Mouse (Mus musculus) MEL (cell line): ENCODE data around the gene Itih1. TPM values are rescaled to one million over a fixed set of nuclear protein-coding genes. Genes with fewer than 3 reads are reported as not detected.
A peak's percentile ranks its signal among the peaks of the same experiment; 100 is the strongest.

Experiments used
- DNase-seq: peaks from one replicate; pipeline ENCODE4 v3.0.0; 2011; ENCODE audit warnings: low read depth, low spot score
- H3K27ac ChIP-seq: 2 replicates; pipeline ENCODE4 v1.5.1; 2012; ENCODE audit warnings: low read depth, mild to moderate bottlenecking, control low read depth, low read length, moderate library complexity; ENCODE audit not compliant: control insufficient read depth
- H3K27me3 ChIP-seq, 2 experiments: fragments of 150-350 bp in 1 of 2; sonication (generic) in 1 of 2; 2 replicates each; pipeline ENCODE4 v1.6.1; 2012; ENCODE audit warnings: low read length in 2 of 2, mild to moderate bottlenecking in 2 of 2, improper control_type of control experiment in 1 of 2, moderate library complexity in 1 of 2; ENCODE audit not compliant: insufficient read depth in 2 of 2, control insufficient read depth in 1 of 2
- H3K36me3 ChIP-seq, 2 experiments: 2 replicates each; pipeline ENCODE4 v1.6.1; 2012 to 2014; ENCODE audit warnings: low read length in 2 of 2, improper control_type of control experiment in 1 of 2, inconsistent platforms in 1 of 2, mild to moderate bottlenecking in 1 of 2; ENCODE audit not compliant: insufficient read depth in 2 of 2, control insufficient read depth in 1 of 2
- H3K4me1 ChIP-seq, 2 experiments: fragments of 150-350 bp in 1 of 2; sonication (generic) in 1 of 2; 2 replicates each; pipeline ENCODE4 v1.6.1; 2012; ENCODE audit warnings: low read length in 2 of 2, improper control_type of control experiment in 1 of 2, mild to moderate bottlenecking in 1 of 2; ENCODE audit not compliant: insufficient read depth in 2 of 2, control insufficient read depth in 1 of 2
- H3K4me3 ChIP-seq, 2 experiments: fragments of 150-350 bp in 1 of 2; sonication (generic) in 1 of 2; 2 replicates each; pipeline ENCODE4 v1.5.1; 2012; ENCODE audit warnings: low read depth in 2 of 2, low read length in 2 of 2, mild to moderate bottlenecking in 2 of 2, moderate library complexity in 2 of 2, control low read depth in 1 of 2, improper control_type of control experiment in 1 of 2; ENCODE audit not compliant: control insufficient read depth in 1 of 2, insufficient read depth in 1 of 2
- H3K79me2 ChIP-seq: 2 replicates; pipeline ENCODE4 v1.6.1; 2012; ENCODE audit warnings: mild to moderate bottlenecking, low read length, moderate library complexity; ENCODE audit not compliant: control insufficient read depth, poor library complexity, insufficient read depth
- H3K9ac ChIP-seq: 2 replicates; pipeline ENCODE4 v1.6.1; 2012; ENCODE audit warnings: low read depth, mild to moderate bottlenecking, control low read depth, low read length, moderate library complexity; ENCODE audit not compliant: control insufficient read depth, poor library complexity, severe bottlenecking
- H3K9me3 ChIP-seq: fragments of 150-350 bp; sonication (generic); replicated peaks from 2 replicates; pipeline ENCODE4 v1.6.1; 2012; ENCODE audit warnings: mild to moderate bottlenecking, low read length, improper control_type of control experiment, moderate library complexity; ENCODE audit not compliant: insufficient read depth
- BHLHE40 ChIP-seq: IDR thresholded peaks from 2 replicates; pipeline ENCODE4 v1.6.1; 2012; ENCODE audit warnings: low read depth, mild to moderate bottlenecking, inconsistent platforms, low read length, improper control_type of control experiment, borderline replicate concordance
- CTCF ChIP-seq, 3 experiments: IDR thresholded peaks in 2 of 3; conservative IDR thresholded peaks in 1 of 3; 2 replicates each; pipeline ENCODE4 v1.5.1; 2011 to 2012; ENCODE audit warnings: low read length in 3 of 3, low read depth in 2 of 3, mild to moderate bottlenecking in 2 of 3, improper control_type of control experiment in 1 of 3, inconsistent platforms in 1 of 3, mixed read lengths in 1 of 3, moderate library complexity in 1 of 3; ENCODE audit not compliant: control insufficient read depth in 1 of 3, insufficient read depth in 1 of 3, poor library complexity in 1 of 3, severe bottlenecking in 1 of 3
- MAFK ChIP-seq: IDR thresholded peaks from 2 replicates; pipeline ENCODE4 v1.6.1; 2011; ENCODE audit warnings: low read depth, mild to moderate bottlenecking, low read length, improper control_type of control experiment, borderline replicate concordance
- MAX ChIP-seq: IDR thresholded peaks from 2 replicates; pipeline ENCODE4 v1.6.1; 2011; ENCODE audit warnings: low read length, improper control_type of control experiment
- MYC ChIP-seq: IDR thresholded peaks from 2 replicates; pipeline ENCODE4 v1.6.1; 2011; ENCODE audit warnings: low read depth, mild to moderate bottlenecking, low read length, improper control_type of control experiment, moderate library complexity
- NRF1 ChIP-seq: IDR thresholded peaks from 2 replicates; pipeline ENCODE4 v1.6.1; 2014; ENCODE audit warnings: low read depth, mild to moderate bottlenecking, inconsistent platforms, low read length, improper control_type of control experiment, moderate library complexity; ENCODE audit not compliant: poor library complexity, insufficient read depth, severe bottlenecking
- POLR2AphosphoS2 ChIP-seq: IDR thresholded peaks from 2 replicates; pipeline ENCODE4 v1.6.1; 2011; ENCODE audit warnings: low read length, improper control_type of control experiment
- POLR2AphosphoS5 ChIP-seq: IDR thresholded peaks from 2 replicates; pipeline ENCODE4 v1.6.1; 2012; ENCODE audit warnings: low read depth, borderline replicate concordance, mild to moderate bottlenecking, inconsistent platforms, low read length, moderate library complexity, mixed read lengths
- RAD21 ChIP-seq: IDR thresholded peaks from 2 replicates; pipeline ENCODE4 v1.6.1; 2011; ENCODE audit warnings: mild to moderate bottlenecking, low read depth, low read length, improper control_type of control experiment
- SMC3 ChIP-seq: IDR thresholded peaks from 2 replicates; pipeline ENCODE4 v1.6.1; 2011; ENCODE audit warnings: low read depth, low read length, improper control_type of control experiment
- UBTF ChIP-seq: IDR thresholded peaks from 2 replicates; pipeline ENCODE4 v1.6.1; 2012; ENCODE audit warnings: low read depth, mild to moderate bottlenecking, inconsistent platforms, low read length, improper control_type of control experiment, moderate library complexity, borderline replicate concordance; ENCODE audit not compliant: insufficient read depth
- USF1 ChIP-seq: IDR thresholded peaks from 2 replicates; pipeline ENCODE4 v1.6.1; 2014; ENCODE audit warnings: low read depth, mild to moderate bottlenecking, inconsistent platforms, low read length, improper control_type of control experiment, moderate library complexity
- ZNF384 ChIP-seq: IDR thresholded peaks from 2 replicates; pipeline ENCODE4 v1.6.1; 2012; ENCODE audit warnings: low read depth, mild to moderate bottlenecking, inconsistent platforms, low read length, improper control_type of control experiment
- polyA plus RNA-seq, 2 experiments: library from polyadenylated mRNA; stranded (reverse) in 1 of 2; unstranded in 1 of 2; fragments of >175 nt in 1 of 2; fragments of >200 nt in 1 of 2; gene quantifications; 2 replicates each; pipeline versions ENCODE4 v1.2.1 to v1.2.4; 2012; ENCODE audit warnings: low replicate concordance in 2 of 2, low read depth in 1 of 2; ENCODE audit not compliant: insufficient read length in 2 of 2, insufficient read depth in 1 of 2, missing spikeins in 1 of 2
- total RNA-seq: library from RNA; depleted of rRNA; stranded (reverse); fragments of 300-350 nt; gene quantifications from 2 replicates; pipeline ENCODE4 v1.2.3, GENCODE M21; 2012

Itih1 gene
- total and polyA plus RNA-seq, 3 experiments: 0.03 TPM; not detected in 2

DNA sequence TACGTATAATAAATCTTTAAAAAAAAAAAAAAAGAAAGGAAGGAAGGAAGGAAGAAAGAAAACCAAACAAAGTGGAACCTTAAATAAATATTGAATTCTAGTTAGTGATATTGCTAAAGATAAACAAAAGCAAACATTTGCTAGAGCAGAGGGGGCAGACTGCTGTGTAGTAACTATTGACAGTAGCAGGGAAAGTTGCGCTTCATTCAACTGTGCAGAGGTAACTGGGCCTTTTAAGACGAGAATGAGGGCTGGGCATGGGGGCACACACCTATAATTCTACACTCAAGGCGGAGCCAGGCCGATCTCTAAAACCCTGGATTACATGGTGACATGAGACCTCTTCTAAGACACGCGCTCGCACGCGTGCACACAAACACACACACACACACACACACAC, 6.9 kb upstream of the Itih1 start:
- Histone ChIP-seq H3K9ac (no peak overlapping the region), H3K4me3 (no peak overlapping the region), H3K4me1 (peaks cover 0 to 3% of the 10 kb centered on the region in 2 experiments; a peak in 3 of 4 replicates), H3K27me3 (no peaks in the 10 kb centered on the region), H3K9me3 (no peaks in the 10 kb centered on the region), H3K79me2 (no peaks in the 10 kb centered on the region; the same call in 1 of the 2 replicates), H3K27ac (no peak overlapping the region), H3K36me3 (0 out of 4 replicates have a peak, but pooled peaks cover 0 to 2% of the 10 kb centered on the region in 2 experiments)
- DNase-seq: no peak
- TF ChIP-seq ZNF384 (peak; percentile 42; the same call in 1 of the 2 replicates), USF1 (no peak)

DNA sequence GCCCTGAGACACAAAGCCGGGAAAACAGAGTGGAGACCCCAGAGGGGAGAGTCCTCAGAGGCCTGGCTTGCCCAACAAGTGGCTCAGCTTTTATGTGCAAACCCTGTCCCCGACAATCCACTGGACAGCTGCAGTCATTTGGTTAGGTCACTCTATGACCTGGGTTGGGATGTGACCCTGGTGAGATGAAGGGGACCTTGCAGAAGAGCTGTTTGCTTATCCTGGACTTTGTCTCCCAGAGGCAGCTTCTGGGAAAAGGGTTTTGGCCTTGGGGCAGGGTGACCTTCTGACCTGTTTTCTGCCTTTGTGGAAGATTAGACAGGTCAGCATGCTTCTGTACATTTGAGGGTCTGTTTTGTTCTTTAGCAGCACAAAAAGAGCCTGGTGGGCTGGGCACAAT, 1.7 kb upstream of the Itih1 start:
- Histone ChIP-seq H3K9me3 (no peaks in the 10 kb centered on the region), H3K36me3 (no peaks in the 10 kb centered on the region), H3K4me3 (no peak overlapping the region), H3K4me1 (0 out of 4 replicates have a peak, but pooled peaks cover 0 to 3% of the 10 kb centered on the region in 2 experiments), H3K27me3 (0 out of 4 replicates have a peak, but pooled peaks cover 0 to 3% of the 10 kb centered on the region in 2 experiments), H3K79me2 (no peaks in the 10 kb centered on the region), H3K9ac (no peak overlapping the region), H3K27ac (no peak overlapping the region)
- no peak for DNase-seq
- TF ChIP-seq POLR2AphosphoS5 (no peak), SMC3 (no peak), RAD21 (no peak), NRF1 (no peak), CTCF (IDR thresholded peaks at IDR 0.05 in 2 of 3, conservative IDR thresholded peaks at IDR 0.05 in 1 of 3; ENCODE audit: control insufficient read depth in 1 of 3, insufficient read depth in 1 of 3, low read depth in 2 of 3, low read length in 3 of 3, poor library complexity in 1 of 3, severe bottlenecking in 1 of 3) (no peak), POLR2AphosphoS2 (no peak), BHLHE40 (no peak), MAFK (no peak), MYC (no peak), MAX (no peak), UBTF (no peak)
